8 mouse cellular contexts compared by ENCODE assay signal in genomic region chr5:3648206-3648848, GRCm38 (mm10). TPM values are rescaled to one million over a fixed set of nuclear protein-coding genes. Genes with fewer than 3 reads are reported as not detected.
DNase-seq lines count a peak whose midpoint lies in the region; ATAC-seq and TF ChIP-seq lines count a peak whose summit lies in the region.

No protein-coding gene starts in this region.

- peaks cover 10% of the 10 kb centered on the region for H3K4me1 ChIP-seq in forebrain, embryonic 12.5 days
- H3K4me1 ChIP-seq in kidney, postnatal 0 days (replicated peaks; ENCODE audit: insufficient read depth, low read length): no peaks in the 10 kb centered on the region
- H3K4me1 ChIP-seq in neural tube, embryonic 13.5 days (replicated peaks): peaks cover 18% of the 10 kb centered on the region

- H3K27ac ChIP-seq in forebrain, embryonic 12.5 days: no peak overlapping the region
- H3K27ac ChIP-seq in kidney, postnatal 0 days: no peak overlapping the region
- no peak overlapping the region for H3K27ac ChIP-seq in neural tube, embryonic 13.5 days (replicated peaks)

- no peaks in the 10 kb centered on the region for H3K27me3 ChIP-seq in forebrain, embryonic 12.5 days
- H3K27me3 ChIP-seq in kidney, postnatal 0 days (ENCODE audit: insufficient read depth, low read length): no peaks in the 10 kb centered on the region
- H3K27me3 ChIP-seq in neural tube, embryonic 13.5 days: no peaks in the 10 kb centered on the region

- no peak overlapping the region for H3K9ac ChIP-seq in forebrain, embryonic 12.5 days
- no peak overlapping the region for H3K9ac ChIP-seq in kidney, postnatal 0 days (ENCODE audit: low read depth, low read length)
- no peak overlapping the region for H3K9ac ChIP-seq in neural tube, embryonic 13.5 days

- peak overlapping the region; percentile 63 for H3K4me2 ChIP-seq in forebrain, embryonic 12.5 days
- H3K4me2 ChIP-seq in kidney, postnatal 0 days (ENCODE audit: low read length): peak overlapping the region; percentile 39; the same call in 1 of the 2 replicates
- H3K4me2 ChIP-seq in neural tube, embryonic 13.5 days: peak overlapping the region; percentile 64

- TF ChIP-seq CTCF in kidney, postnatal 0 days (IDR thresholded peaks at IDR 0.05; ENCODE audit: low read depth): no peak

- 55% methylated on average over 4 of the region's 4 CpGs for WGBS in forebrain, embryonic 12.5 days
- WGBS in kidney, postnatal 0 days: 27% methylated on average over 4 of the region's 4 CpGs
- WGBS in neural tube, embryonic 13.5 days: 46% methylated on average over 4 of the region's 4 CpGs

- H3K4me3 ChIP-seq in forebrain, embryonic 12.5 days (replicated peaks): peak overlapping the region; percentile 97
- no peak overlapping the region for H3K4me3 ChIP-seq in kidney, postnatal 0 days (replicated peaks; ENCODE audit: low read depth, low read length)
- no peak overlapping the region for H3K4me3 ChIP-seq in neural tube, embryonic 13.5 days

- peak; percentile 50; the same call in 1 of the 2 replicates for ATAC-seq in forebrain, embryonic 12.5 days (ENCODE audit: low FRiP score)
- peak; percentile 43; the same call in 1 of the 2 replicates for ATAC-seq in kidney, postnatal 0 days (replicated peaks; ENCODE audit: low FRiP score, low read depth)
- ATAC-seq in neural tube, embryonic 13.5 days (ENCODE audit: low read depth): peak; percentile 30

- peaks cover 12% of the 10 kb centered on the region for H3K36me3 ChIP-seq in forebrain, embryonic 12.5 days (replicated peaks)
- peaks cover 8% of the 10 kb centered on the region; the same call in 1 of the 2 replicates for H3K36me3 ChIP-seq in kidney, postnatal 0 days (ENCODE audit: insufficient read depth, low read length)
- H3K36me3 ChIP-seq in neural tube, embryonic 13.5 days: peaks cover 12% of the 10 kb centered on the region

- no peaks in the 10 kb centered on the region for H3K9me3 ChIP-seq in forebrain, embryonic 12.5 days
- H3K9me3 ChIP-seq in kidney, postnatal 0 days (replicated peaks; ENCODE audit: low read length): no peaks in the 10 kb centered on the region
- H3K9me3 ChIP-seq in neural tube, embryonic 13.5 days: no peaks in the 10 kb centered on the region

- DNase-seq in kidney, adult 9 months: peak; percentile 70
- no peak for DNase-seq in kidney, postnatal 4 days
- DNase-seq in kidney, postnatal 0 days (ENCODE audit: low spot score): peak; percentile 31
- DNase-seq in testis, postnatal 10 days (ENCODE audit: low spot score): no peak
- no peak for DNase-seq in yolk sac, embryonic 10.5 days (ENCODE audit: low spot score)
- no peak for DNase-seq in ovary, postnatal 14 days (ENCODE audit: low spot score)

RNA-seq across cellular contexts. Expression of gene Tmbim7, which starts 2.7 kb away (rescaled TPM):
- not detected in 2 replicates for polyA plus RNA-seq in forebrain, embryonic 12.5 days (2016; fragmentation: Nextera tagmentation; extraction: Ambion mirVana)
- not detected in 2 replicates for polyA plus RNA-seq in kidney, postnatal 0 days (2015; fragmentation: Nextera tagmentation; extraction: Ambion mirVana)
- not detected in 2 replicates for polyA plus RNA-seq in neural tube, embryonic 13.5 days (2015; fragmentation: Nextera tagmentation; extraction: Ambion mirVana)

RNA-seq across cellular contexts. Expression of gene Gatad1, which starts 8.7 kb away (rescaled TPM):
- polyA plus RNA-seq in forebrain, embryonic 12.5 days (2016; fragmentation: Nextera tagmentation; extraction: Ambion mirVana): 73.5 and 76.0 TPM in 2 replicates
- 85.8 and 88.5 TPM in 2 replicates for polyA plus RNA-seq in kidney, postnatal 0 days (2015; fragmentation: Nextera tagmentation; extraction: Ambion mirVana)
- polyA plus RNA-seq in neural tube, embryonic 13.5 days (2015; fragmentation: Nextera tagmentation; extraction: Ambion mirVana): 68.8 TPM in 2 replicates

RNA-seq across cellular contexts. Expression of gene Rbm48, which starts 51.9 kb away (rescaled TPM):
- polyA plus RNA-seq in forebrain, embryonic 12.5 days (2016; fragmentation: Nextera tagmentation; extraction: Ambion mirVana): 14.3 and 15.3 TPM in 2 replicates
- 10.2 and 12.1 TPM in 2 replicates for polyA plus RNA-seq in kidney, postnatal 0 days (2015; fragmentation: Nextera tagmentation; extraction: Ambion mirVana)
- 16.1 and 16.5 TPM in 2 replicates for polyA plus RNA-seq in neural tube, embryonic 13.5 days (2015; fragmentation: Nextera tagmentation; extraction: Ambion mirVana)

RNA-seq across cellular contexts. Expression of gene Pex1, which starts 52.5 kb away (rescaled TPM):
- polyA plus RNA-seq in forebrain, embryonic 12.5 days (2016; fragmentation: Nextera tagmentation; extraction: Ambion mirVana): 21.8 and 22.4 TPM in 2 replicates
- polyA plus RNA-seq in kidney, postnatal 0 days (2015; fragmentation: Nextera tagmentation; extraction: Ambion mirVana): 16.4 and 16.6 TPM in 2 replicates
- 22.2 and 26.8 TPM in 2 replicates for polyA plus RNA-seq in neural tube, embryonic 13.5 days (2015; fragmentation: Nextera tagmentation; extraction: Ambion mirVana)

Comparison
In these comparisons a context has a peak if more than half of its experiments do, and no peak if none do; other contexts are left out.
1. DNase-seq: peak in kidney, adult 9 months (single experiment) and kidney, postnatal 0 days (single experiment); none in kidney, postnatal 4 days (0 of 2), testis, postnatal 10 days (single experiment), yolk sac, embryonic 10.5 days (single experiment) and ovary, postnatal 14 days (single experiment).
2. Peak in every context shown above with its lines, with median percentiles within 50 percentile points of each other: ATAC-seq and H3K4me2 ChIP-seq.